8 mouse cellular contexts compared by ENCODE assay signal in genomic region chr9:105131253-105132001, GRCm38 (mm10). TPM values are rescaled to one million over a fixed set of nuclear protein-coding genes. Genes with fewer than 3 reads are reported as not detected.
A peak's percentile ranks its signal among the peaks of the same experiment; 100 is the strongest.
DNase-seq lines count a peak whose midpoint lies in the region; ATAC-seq and TF ChIP-seq lines count a peak whose summit lies in the region.

Gene Nudt16, minus strand, starts transcription at chr9:105131824.

- ATAC-seq in kidney, embryonic 14.5 days (ENCODE audit: low FRiP score, low TSS enrichment) = peak; percentile 99
- ATAC-seq in limb, embryonic 15.5 days (ENCODE audit: insufficient number of reproducible peaks, low FRiP score, low TSS enrichment, low read depth) = peak; percentile 91

- peak within 1 kb of the TSS; percentile 87 for H3K4me3 ChIP-seq in bone marrow macrophage, adult 2 months (ENCODE audit: insufficient read depth, low read length)
- H3K4me3 ChIP-seq in embryonic fibroblast, embryonic 13.5 days (ENCODE audit: insufficient read depth, low read length) = peak within 1 kb of the TSS; percentile 57
- H3K4me3 ChIP-seq in kidney, embryonic 14.5 days (ENCODE audit: low read length) = peak within 1 kb of the TSS; percentile 69
- H3K4me3 ChIP-seq in limb, embryonic 15.5 days = peak within 1 kb of the TSS; percentile 70

- peak within 1 kb of the TSS; percentile 87 for H3K4me2 ChIP-seq in kidney, embryonic 14.5 days (replicated peaks; ENCODE audit: low read depth, low read length)
- peak within 1 kb of the TSS; percentile 82 for H3K4me2 ChIP-seq in limb, embryonic 15.5 days

- DNase-seq in A20 (ENCODE audit: low read depth, low spot score) = peak; percentile 96
- peak; percentile 93 to 95 for DNase-seq in heart, adult 9 months (ENCODE audit: low spot score in 2 of 2)
- peak; percentile 55 to 79 for DNase-seq in monocyte, adult 2 months (ENCODE audit: low read depth in 1 of 2, low spot score in 2 of 2)
- peak; percentile 94 for DNase-seq in spleen, postnatal 36 days (ENCODE audit: low spot score in 2 of 2)

- H3K27ac ChIP-seq in bone marrow macrophage, adult 2 months (ENCODE audit: insufficient read depth, low read depth, low read length) = peak within 1 kb of the TSS; percentile 48
- H3K27ac ChIP-seq in embryonic fibroblast, embryonic 13.5 days (ENCODE audit: insufficient read depth, low read length) = peak within 1 kb of the TSS; percentile 36; the same call in 1 of the 2 replicates
- H3K27ac ChIP-seq in kidney, embryonic 14.5 days (ENCODE audit: low read depth, low read length) = peak within 1 kb of the TSS; percentile 73
- H3K27ac ChIP-seq in limb, embryonic 15.5 days = peak within 1 kb of the TSS; percentile 70

- H3K4me1 ChIP-seq in bone marrow macrophage, adult 2 months (ENCODE audit: control insufficient read depth, insufficient read depth, low read length) = peaks cover 18% of the 10 kb centered on the region
- H3K4me1 ChIP-seq in embryonic fibroblast, embryonic 13.5 days (ENCODE audit: control insufficient read depth, insufficient read depth, low read length) = no peaks in the 10 kb centered on the region
- H3K4me1 ChIP-seq in kidney, embryonic 14.5 days (ENCODE audit: control insufficient read depth, insufficient read depth, low read length) = no peaks in the 10 kb centered on the region
- H3K4me1 ChIP-seq in limb, embryonic 15.5 days = peaks cover 8% of the 10 kb centered on the region

- no peak for TF ChIP-seq CTCF in bone marrow macrophage, adult 2 months (IDR thresholded peaks at IDR 0.05; ENCODE audit: low read depth, low read length)
- TF ChIP-seq CTCF in embryonic fibroblast, embryonic 13.5 days (IDR thresholded peaks at IDR 0.05; ENCODE audit: borderline replicate concordance, insufficient read depth, low read length) = no peak

- peak within 1 kb of the TSS; percentile 68 for H3K9ac ChIP-seq in kidney, embryonic 14.5 days (ENCODE audit: low read depth, low read length)
- peak within 1 kb of the TSS; percentile 65 for H3K9ac ChIP-seq in limb, embryonic 15.5 days

- H3K36me3 ChIP-seq in kidney, embryonic 14.5 days (ENCODE audit: control insufficient read depth, insufficient read depth, low read length) = no peaks in the 10 kb centered on the region
- no peaks in the 10 kb centered on the region for H3K36me3 ChIP-seq in limb, embryonic 15.5 days

- under 1% methylated on average over 55 of the region's 60 CpGs for WGBS in kidney, embryonic 14.5 days
- under 1% methylated on average over 60 of the region's 60 CpGs for WGBS in limb, embryonic 15.5 days

- TF ChIP-seq POLR2A in bone marrow macrophage, adult 2 months (IDR thresholded peaks at IDR 0.05; ENCODE audit: borderline replicate concordance, low read depth, low read length) = no peak
- TF ChIP-seq POLR2A in embryonic fibroblast, embryonic 13.5 days (IDR thresholded peaks at IDR 0.05; ENCODE audit: low read depth, low read length) = peak; percentile 80

- H3K27me3 ChIP-seq in kidney, embryonic 14.5 days (ENCODE audit: control insufficient read depth, insufficient read depth, low read length) = no peaks in the 10 kb centered on the region; the same call in 1 of the 2 replicates
- H3K27me3 ChIP-seq in limb, embryonic 15.5 days = no peaks in the 10 kb centered on the region

- no peaks in the 10 kb centered on the region for H3K9me3 ChIP-seq in kidney, embryonic 14.5 days (ENCODE audit: control insufficient read depth, low read length)
- H3K9me3 ChIP-seq in limb, embryonic 15.5 days = no peaks in the 10 kb centered on the region

RNA-seq across cellular contexts. Expression of gene Nudt16, which starts in this region (rescaled TPM):
- polyA plus RNA-seq in bone marrow macrophage, adult 2 months (2012; ENCODE audit: insufficient read depth, insufficient read length, missing spikeins) = 16.1 and 16.8 TPM in 2 replicates
- 7.8 and 9.2 TPM in 2 replicates for polyA plus RNA-seq in embryonic fibroblast, embryonic 13.5 days (2011; ENCODE audit: insufficient read length, low read depth, missing spikeins)
- 11.5 and 12.0 TPM in 2 replicates for polyA plus RNA-seq in kidney, embryonic 14.5 days (2014; fragmentation: Nextera tagmentation; extraction: Ambion mirVana)
- polyA plus RNA-seq in limb, embryonic 15.5 days (2015; fragmentation: Nextera tagmentation; extraction: Ambion mirVana) = 11.1 and 11.9 TPM in 2 replicates

Comparison
In these comparisons a context has a peak if more than half of its experiments do, and no peak if none do; other contexts are left out.
1. Peak in every context shown above with its lines: DNase-seq, ATAC-seq, H3K4me3 ChIP-seq and H3K27ac ChIP-seq.